Mouse (Mus musculus) kidney, adult 8-10 months (tissue): ENCODE measurements around the gene Rtn4rl1.
A peak's percentile ranks its signal among the peaks of the same experiment; 100 is the strongest.

Experiments used
- DNase-seq, 2 experiments: peaks; one replicate each; pipeline ENCODE4 v3.0.0; 2022

The Rtn4rl1 gene

GRCm38 (mm10) chr11:75190371-75190724, 3.2 kb upstream of the Rtn4rl1 start:
- peak; percentile 86 to 87 for DNase-seq

GRCm38 (mm10) chr11:75190905-75191441, 2.6 kb upstream of the Rtn4rl1 start, which contains the start of gene Dph1:
Gene Dph1 (minus strand): TSS chr11:75191241.
- DNase-seq = no peak

- no peak for DNase-seq
These were observed 1.7 kb upstream of the Rtn4rl1 start for GRCm38 (mm10) chr11:75191841-75192240.

GRCm38 (mm10) chr11:75192336-75193214, 1.0 kb upstream of the Rtn4rl1 start:
- peak; percentile 82 to 84 for DNase-seq

- peak in 1 of 2 experiments; percentile 46 for DNase-seq
These were observed 702 bp downstream of the Rtn4rl1 start for GRCm38 (mm10) chr11:75194121-75194849.

- DNase-seq = peak; percentile 57 to 61
These were observed 1.4 kb downstream of the Rtn4rl1 start for GRCm38 (mm10) chr11:75194850-75195461.

GRCm38 (mm10) chr11:75196131-75196530, 2.5 kb downstream of the Rtn4rl1 start:
- no peak for DNase-seq

GRCm38 (mm10) chr11:75197956-75198355, 4.4 kb downstream of the Rtn4rl1 start:
- no peak for DNase-seq

GRCm38 (mm10) chr11:75198792-75199191, 5.2 kb downstream of the Rtn4rl1 start:
- no peak for DNase-seq

GRCm38 (mm10) chr11:75199951-75200350, 6.4 kb downstream of the Rtn4rl1 start:
- no peak for DNase-seq

- DNase-seq = no peak
These were observed 7.4 kb downstream of the Rtn4rl1 start for GRCm38 (mm10) chr11:75200935-75201334.

- DNase-seq = no peak
These were observed 8.1 kb downstream of the Rtn4rl1 start for GRCm38 (mm10) chr11:75201721-75202120.

GRCm38 (mm10) chr11:75203926-75204325, 10.3 kb downstream of the Rtn4rl1 start:
- DNase-seq = no peak

- DNase-seq = no peak
These were observed 10.9 kb downstream of the Rtn4rl1 start for GRCm38 (mm10) chr11:75204472-75204871.

GRCm38 (mm10) chr11:75206347-75206746, 12.8 kb downstream of the Rtn4rl1 start:
- no peak for DNase-seq

- DNase-seq = no peak
These were observed 15.8 kb downstream of the Rtn4rl1 start for GRCm38 (mm10) chr11:75209363-75209762.

- DNase-seq = no peak
These were observed 16.5 kb downstream of the Rtn4rl1 start for GRCm38 (mm10) chr11:75210093-75210492.

- DNase-seq = no peak
These were observed 17.2 kb downstream of the Rtn4rl1 start for GRCm38 (mm10) chr11:75210755-75211154.

GRCm38 (mm10) chr11:75212031-75212667, 18.6 kb downstream of the Rtn4rl1 start:
- peak; percentile 76 to 77 for DNase-seq

GRCm38 (mm10) chr11:75212876-75213275, 19.3 kb downstream of the Rtn4rl1 start:
- DNase-seq = peak; percentile 64 to 79

GRCm38 (mm10) chr11:75213372-75214080, 19.9 kb downstream of the Rtn4rl1 start:
- peak; percentile 93 to 96 for DNase-seq
